Mouse (Mus musculus) olfactory bulb, adult 2 months (tissue): ENCODE measurements around the gene Phf12. TPM values are rescaled to one million over a fixed set of nuclear protein-coding genes. Genes with fewer than 3 reads are reported as not detected.

Experiments used
- H3K27ac ChIP-seq: fragments of 200-500 bp; 2 replicates; pipeline ENCODE4 v1.5.1; 2012; ENCODE audit warnings: low read depth, low read length; ENCODE audit not compliant: insufficient read depth
- H3K4me1 ChIP-seq: fragments of 200-500 bp; 2 replicates; pipeline ENCODE4 v1.6.1; 2012; ENCODE audit warnings: low read length; ENCODE audit not compliant: control insufficient read depth, insufficient read depth
- H3K4me3 ChIP-seq: fragments of 200-500 bp; 2 replicates; pipeline ENCODE4 v1.5.1; 2012; ENCODE audit warnings: mild to moderate bottlenecking, low read depth, low read length, moderate library complexity; ENCODE audit not compliant: insufficient read depth
- CTCF ChIP-seq: fragments of 200-500 bp; IDR thresholded peaks from 2 replicates; pipeline ENCODE4 v1.5.1; 2012; ENCODE audit warnings: low read depth, mild to moderate bottlenecking, low read length, moderate library complexity; ENCODE audit not compliant: insufficient read depth
- POLR2A ChIP-seq: fragments of 200-500 bp; IDR thresholded peaks from 2 replicates; pipeline ENCODE4 v1.6.1; 2012; ENCODE audit warnings: mild to moderate bottlenecking, low read depth, low read length, moderate library complexity; ENCODE audit not compliant: insufficient read depth
- WGBS: fragments of 180-500 bp; shearing (Covaris S2); methylation state at CpG from one replicate; pipeline ENCODE4 v1.1.7; 2018; 5-methylcytosine and 5-hydroxymethylcytosine counted together
- polyA plus RNA-seq: library from polyadenylated mRNA; stranded (reverse); fragments of >200 nt; gene quantifications from 2 replicates; pipeline ENCODE4 v1.2.4, GENCODE M21; 2012; ENCODE audit warnings: low replicate concordance; ENCODE audit not compliant: missing spikeins, insufficient read depth, insufficient read length

Gene Phf12
- polyA plus RNA-seq, 1 experiment, result 389 TPM

- Histone ChIP-seq H3K4me3 (no peak overlapping the region), H3K4me1 (no peaks in the 10 kb centered on the region; the same call in 1 of the 2 replicates), H3K27ac (no peak overlapping the region)
- 74% methylated on average over 5 of the region's 5 CpGs for WGBS
- TF ChIP-seq CTCF (no peak), POLR2A (no peak)
Observed at GRCm38 (mm10) chr11:78006446-78006845, 23.9 kb downstream of the Phf12 start.

- Histone ChIP-seq H3K27ac (no peak overlapping the region), H3K4me3 (no peak overlapping the region), H3K4me1 (no peaks in the 10 kb centered on the region)
- WGBS, result 22% methylated on average over 4 of the region's 4 CpGs
- no peak for TF ChIP-seq CTCF
- no peak for TF ChIP-seq POLR2A
Observed at GRCm38 (mm10) chr11:78019676-78020075, 37.1 kb downstream of the Phf12 start.

- no peaks in the 10 kb centered on the region for H3K4me1 ChIP-seq
- no peak overlapping the region for H3K4me3 ChIP-seq
- no peak overlapping the region for H3K27ac ChIP-seq
- no peak for TF ChIP-seq CTCF
- no peak for TF ChIP-seq POLR2A
- 65% methylated on average over 8 of the region's 8 CpGs for WGBS
Observed at GRCm38 (mm10) chr11:78023607-78024006, 41.1 kb downstream of the Phf12 start.

- H3K4me3 ChIP-seq, result no peak overlapping the region
- no peak for TF ChIP-seq CTCF
- no peak for TF ChIP-seq POLR2A
Observed at GRCm38 (mm10) chr11:78029240-78029639, 46.7 kb downstream of the Phf12 start.

GRCm38 (mm10) chr11:78030600-78030999 is 48.0 kb downstream of the Phf12 start:
- Histone ChIP-seq H3K4me3 (no peak overlapping the region), H3K27ac (no peak overlapping the region), H3K4me1 (peaks cover 5% of the 10 kb centered on the region; the same call in 1 of the 2 replicates)
- WGBS, result 72% methylated on average over 2 of the region's 2 CpGs
- TF ChIP-seq POLR2A (no peak), CTCF (no peak)

More at GRCm38 (mm10) chr11:78029240-78029639, 46.7 kb downstream of the Phf12 start:
- Histone ChIP-seq H3K27ac (no peak overlapping the region), H3K4me1 (peaks cover 5% of the 10 kb centered on the region; the same call in 1 of the 2 replicates)
- 83% methylated on average over 8 of the region's 8 CpGs for WGBS

DNA sequence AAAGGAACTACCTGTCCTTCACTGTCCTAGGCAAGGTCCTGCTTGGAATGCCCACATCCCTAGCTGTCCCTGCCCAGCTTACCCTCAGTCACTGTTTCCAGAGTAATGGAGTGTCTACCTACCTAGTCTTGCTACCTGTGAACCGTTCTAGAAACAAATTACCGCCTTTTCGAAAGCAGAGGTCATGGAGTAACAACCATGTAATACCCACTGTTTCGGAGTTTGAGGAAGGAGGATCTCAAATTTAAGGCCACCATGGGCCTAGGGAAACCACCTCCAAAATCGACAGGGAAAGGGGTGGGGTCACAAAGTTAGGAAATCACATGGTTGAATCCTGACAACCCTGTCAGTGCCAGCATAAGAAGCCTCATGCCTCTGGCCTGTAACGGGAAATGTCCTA is 48.8 kb downstream of the Phf12 start:
- Histone ChIP-seq H3K27ac (no peak overlapping the region), H3K4me3 (no peak overlapping the region)
- 49% methylated on average over 6 of the region's 6 CpGs for WGBS

DNA sequence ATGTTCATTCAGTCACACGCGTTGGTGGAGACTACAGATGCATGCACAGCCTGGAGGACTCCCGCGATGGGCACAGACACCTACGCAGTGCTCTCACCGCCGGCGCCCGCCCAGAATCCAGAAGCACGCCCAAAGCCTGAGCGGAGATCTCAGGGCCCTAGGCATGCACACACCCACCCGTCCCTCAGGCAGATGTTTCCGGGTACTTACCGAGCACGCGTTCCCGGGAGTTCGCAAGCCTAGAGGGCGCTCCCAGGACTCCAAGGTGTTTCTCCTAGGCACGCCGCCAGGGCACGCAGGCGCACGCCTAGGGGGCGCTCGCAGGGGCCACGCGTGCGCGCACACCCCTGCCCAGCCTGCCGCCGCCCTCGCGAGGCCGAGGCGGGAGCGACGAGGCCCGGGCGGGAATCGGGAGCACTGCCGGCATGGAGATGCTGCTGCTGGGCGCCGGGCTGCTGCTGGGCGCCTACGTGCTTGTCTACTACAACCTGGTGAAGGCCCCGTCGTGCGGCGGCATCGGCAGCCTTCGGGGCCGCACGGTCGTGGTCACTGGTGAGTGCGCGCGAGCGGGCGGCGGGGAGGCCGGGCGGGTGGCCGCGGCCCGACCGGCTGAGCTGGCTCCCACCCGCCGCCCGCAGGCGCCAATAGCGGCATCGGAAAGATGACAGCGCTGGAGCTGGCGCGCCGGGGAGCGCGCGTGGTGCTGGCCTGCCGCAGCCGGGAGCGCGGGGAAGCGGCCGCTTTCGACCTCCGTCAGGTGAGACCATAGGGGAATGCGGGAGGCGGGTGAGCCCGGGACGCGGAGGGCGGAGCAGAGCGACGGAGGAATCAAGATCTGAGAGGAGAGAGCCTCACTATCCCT is 49.6 kb downstream of the Phf12 start, which contains the start of gene Dhrs13:
Gene Dhrs13 (plus strand): TSS at position 334 of the 862 bp plus-strand sequence.
- TF ChIP-seq POLR2A, result peak; percentile 55; the same call in 1 of the 2 replicates
- TF ChIP-seq CTCF, result peak; percentile 88
- Histone ChIP-seq H3K4me3 (peak within 1 kb of the TSS; percentile 62), H3K27ac (0 out of 2 replicates have a peak within 1 kb of the TSS, but pooled peaks have one; percentile 11), H3K4me1 (peaks cover 5% of the 10 kb centered on the region; the same call in 1 of the 2 replicates)
- under 1% methylated on average over 96 of the region's 96 CpGs for WGBS

More for the DNA sequence above, 48.8 kb downstream of the Phf12 start:
- peaks cover 5% of the 10 kb centered on the region; the same call in 1 of the 2 replicates for H3K4me1 ChIP-seq
- TF ChIP-seq POLR2A, result no peak
- TF ChIP-seq CTCF, result no peak

DNA sequence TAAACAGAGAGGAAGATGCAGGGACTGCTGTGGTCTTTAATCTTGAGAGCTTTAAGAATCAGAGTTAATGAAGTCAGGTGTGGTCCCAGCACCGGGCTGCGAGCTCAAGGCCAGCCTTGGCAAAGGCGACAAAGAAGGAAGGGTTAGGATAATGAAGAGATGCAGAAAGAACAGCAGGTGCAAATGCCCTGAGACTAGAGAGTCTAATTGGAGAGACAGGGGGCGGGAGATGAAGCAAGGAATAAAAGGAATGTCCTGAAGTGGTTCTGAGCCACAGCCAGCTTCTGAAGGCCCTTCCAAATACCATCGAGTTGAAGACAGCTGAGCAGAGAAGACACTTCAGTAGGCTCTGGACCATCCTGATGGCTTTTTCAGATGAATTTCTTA is 50.2 kb downstream of the Phf12 start:
- 3% methylated on average over 5 of the region's 5 CpGs for WGBS
- Histone ChIP-seq H3K27ac (0 out of 2 replicates have a peak overlapping the region, but pooled peaks have one; percentile 11), H3K4me3 (peak overlapping the region; percentile 62), H3K4me1 (peaks cover 7% of the 10 kb centered on the region)
- no peak for TF ChIP-seq CTCF
- no peak for TF ChIP-seq POLR2A
